Mouse (Mus musculus) spleen, adult 2 months (tissue): ENCODE measurements around the gene Cyb5r2. TPM values are rescaled to one million over a fixed set of nuclear protein-coding genes. Genes with fewer than 3 reads are reported as not detected.

Experiments
- DNase-seq, 2 experiments: peaks; one replicate each; pipeline versions ENCODE4 v3.0.0 to v3.0.0-alpha.2; 2012 to 2021; ENCODE audit warnings: low spot score in 2 of 2, low read depth in 1 of 2
- H3K27ac ChIP-seq: fragments of 200-500 bp; 2 replicates; pipeline ENCODE4 v1.5.1; 2012; ENCODE audit warnings: low read length, inconsistent platforms; ENCODE audit not compliant: insufficient read depth
- H3K27me3 ChIP-seq: fragments of 200-500 bp; 2 replicates; pipeline ENCODE4 v1.6.1; 2012; ENCODE audit warnings: mild to moderate bottlenecking, moderate library complexity, low read length, inconsistent platforms; ENCODE audit not compliant: control insufficient read depth, insufficient read depth
- H3K36me3 ChIP-seq: fragments of 200-500 bp; 2 replicates; pipeline ENCODE4 v1.6.1; 2012; ENCODE audit warnings: mild to moderate bottlenecking, low read length, inconsistent platforms; ENCODE audit not compliant: control insufficient read depth, insufficient read depth
- H3K4me1 ChIP-seq: fragments of 200-500 bp; 2 replicates; pipeline ENCODE4 v1.6.1; 2011; ENCODE audit warnings: inconsistent platforms; ENCODE audit not compliant: control insufficient read depth, insufficient read depth, insufficient read length
- H3K4me3 ChIP-seq: fragments of 200-500 bp; 2 replicates; pipeline ENCODE4 v1.5.1; 2011; ENCODE audit warnings: mild to moderate bottlenecking, inconsistent platforms; ENCODE audit not compliant: insufficient read depth, insufficient read length; ENCODE audit errors: extremely low read depth
- CTCF ChIP-seq: fragments of 200-500 bp; IDR thresholded peaks from 2 replicates; pipeline ENCODE4 v1.5.1; 2011; ENCODE audit warnings: mild to moderate bottlenecking, inconsistent platforms; ENCODE audit not compliant: insufficient read depth, insufficient read length, insufficient replicate concordance; ENCODE audit errors: extremely low read depth
- POLR2A ChIP-seq: fragments of 200-500 bp; IDR thresholded peaks from 2 replicates; pipeline ENCODE4 v1.6.1; 2011; ENCODE audit warnings: low read depth, low read length, inconsistent platforms
- WGBS: fragments of 180-500 bp; shearing (Covaris S2); methylation state at CpG from one replicate; pipeline ENCODE4 v1.1.7; 2018; 5-methylcytosine and 5-hydroxymethylcytosine counted together
- polyA plus RNA-seq: library from polyadenylated mRNA; depleted of rRNA; stranded (reverse); fragments of >200 nt; gene quantifications from 2 replicates; pipeline ENCODE4 v1.2.3, GENCODE M21; 2012; rRNA removed

Gene Cyb5r2
- 0.08 and 0.20 TPM in 2 replicates for polyA plus RNA-seq

GRCm38 (mm10) chr7:107757308-107758151 is at the start of gene Cyb5r2:
Gene Cyb5r2 (minus strand): TSS chr7:107758032.
- no peak within 1 kb of the TSS for H3K4me3 ChIP-seq
- WGBS: 22% methylated on average over 23 of the region's 23 CpGs
- no peak for DNase-seq
- no peaks in the 10 kb centered on the region for H3K27me3 ChIP-seq
- H3K27ac ChIP-seq: no peak within 1 kb of the TSS
- H3K36me3 ChIP-seq: no peaks in the 10 kb centered on the region; the same call in 1 of the 2 replicates
- no peak for TF ChIP-seq POLR2A
- TF ChIP-seq CTCF: no peak
- peaks cover 3% of the 10 kb centered on the region; the same call in 1 of the 2 replicates for H3K4me1 ChIP-seq

DNA sequence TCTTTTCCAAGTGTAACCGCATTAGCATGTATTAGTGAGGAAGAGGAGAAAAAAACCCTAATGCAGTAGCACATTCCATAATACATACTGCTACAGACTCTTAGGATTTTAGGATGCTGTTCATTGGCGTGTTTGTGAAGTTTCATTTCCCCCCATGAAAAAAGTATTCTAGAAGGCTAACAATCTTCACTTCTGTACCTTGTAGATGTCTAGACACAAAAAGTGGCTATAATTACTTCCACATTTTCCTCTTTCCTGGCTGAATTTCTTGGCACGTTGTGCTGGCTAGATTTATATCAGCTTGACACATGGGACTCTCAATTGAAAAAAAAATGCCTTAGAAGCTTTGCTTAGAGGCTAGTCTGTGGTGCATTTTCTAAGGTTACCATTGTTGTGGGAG is 44.3 kb upstream of the Cyb5r2 start:
- Histone ChIP-seq H3K27me3 (no peaks in the 10 kb centered on the region), H3K27ac (no peak overlapping the region), H3K4me1 (no peaks in the 10 kb centered on the region), H3K4me3 (no peak overlapping the region), H3K36me3 (no peaks in the 10 kb centered on the region)
- no peak for TF ChIP-seq CTCF
- no peak for TF ChIP-seq POLR2A
- no peak for DNase-seq
- 53% methylated on average over 3 of the region's 3 CpGs for WGBS

DNA sequence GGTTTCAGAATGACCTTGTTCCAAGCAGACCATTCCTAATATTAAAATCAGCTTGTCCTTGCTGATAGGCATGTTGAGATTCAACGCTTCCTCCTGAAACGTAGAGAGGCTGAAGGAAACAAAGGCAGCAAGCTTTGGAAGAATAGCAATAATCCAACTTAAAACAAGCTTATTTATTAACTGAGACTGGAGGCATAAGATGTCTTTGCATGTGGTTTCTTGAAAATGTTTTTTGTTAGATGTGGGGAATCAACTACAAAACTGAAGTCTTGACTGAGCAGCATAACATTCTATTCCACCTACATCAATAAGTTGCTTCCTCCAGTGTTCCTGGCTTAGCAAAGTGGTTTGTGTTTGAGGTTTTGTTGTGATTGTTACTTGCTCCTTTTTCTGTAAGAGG is 43.3 kb upstream of the Cyb5r2 start, which contains the start of gene Ovch2:
Ovch2 (minus strand) TSS at position 101 of the 400 bp plus-strand sequence.
- H3K4me3 ChIP-seq: no peak within 1 kb of the TSS
- H3K4me1 ChIP-seq: no peaks in the 10 kb centered on the region
- no peak within 1 kb of the TSS for H3K27ac ChIP-seq
- no peak for TF ChIP-seq POLR2A
- TF ChIP-seq CTCF: no peak
- WGBS: 76% methylated on average over 2 of the region's 2 CpGs
- H3K27me3 ChIP-seq: no peaks in the 10 kb centered on the region
- H3K36me3 ChIP-seq: no peaks in the 10 kb centered on the region
- no peak for DNase-seq

DNA sequence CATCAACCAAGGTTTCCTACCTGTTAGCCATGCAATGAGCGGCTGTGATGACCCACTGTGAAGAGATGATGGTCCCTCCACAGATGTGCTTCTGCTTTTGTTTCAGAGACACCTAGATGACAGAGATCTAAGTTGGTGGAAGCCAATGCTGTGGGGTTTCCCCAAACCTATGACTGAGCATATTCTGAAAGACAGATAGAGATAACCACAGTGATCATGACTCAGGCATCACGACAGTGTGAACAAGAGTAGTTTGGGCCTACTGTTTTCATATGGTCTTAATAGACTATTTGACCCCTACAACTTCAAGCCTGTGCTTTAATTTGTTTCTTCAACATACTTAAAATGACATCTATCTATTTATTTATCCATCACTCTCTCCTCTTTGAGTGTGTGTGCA is 38.7 kb upstream of the Cyb5r2 start:
- no peak for DNase-seq
- no peak overlapping the region for H3K27ac ChIP-seq
- no peak overlapping the region for H3K4me3 ChIP-seq
- H3K36me3 ChIP-seq: no peaks in the 10 kb centered on the region
- H3K27me3 ChIP-seq: no peaks in the 10 kb centered on the region
- TF ChIP-seq POLR2A (no peak), CTCF (no peak)
- no peaks in the 10 kb centered on the region for H3K4me1 ChIP-seq
- 69% methylated on average over 2 of the region's 2 CpGs for WGBS

GRCm38 (mm10) chr7:107787977-107788620 is 30.3 kb upstream of the Cyb5r2 start:
- no peaks in the 10 kb centered on the region for H3K4me1 ChIP-seq
- WGBS: 62% methylated on average over 3 of the region's 3 CpGs
- DNase-seq: no peak
- TF ChIP-seq POLR2A (no peak), CTCF (no peak)
- no peaks in the 10 kb centered on the region for H3K27me3 ChIP-seq
- no peaks in the 10 kb centered on the region for H3K36me3 ChIP-seq
- H3K4me3 ChIP-seq: no peak overlapping the region
- no peak overlapping the region for H3K27ac ChIP-seq

- no peaks in the 10 kb centered on the region for H3K4me1 ChIP-seq
- WGBS: 49% methylated on average over 4 of the region's 4 CpGs
- no peak for DNase-seq
These were observed 21.8 kb upstream of the Cyb5r2 start for GRCm38 (mm10) chr7:107779611-107780010.

More at GRCm38 (mm10) chr7:107779611-107780010, 21.8 kb upstream of the Cyb5r2 start:
- TF ChIP-seq POLR2A (no peak), CTCF (0 out of 2 replicates have a peak, but pooled peaks have one; percentile 29)
- Histone ChIP-seq H3K27me3 (no peaks in the 10 kb centered on the region), H3K4me3 (no peak overlapping the region), H3K27ac (no peak overlapping the region), H3K36me3 (no peaks in the 10 kb centered on the region)
